Mouse (Mus musculus): Measurements from ENCODE around the gene Olfr1368.
"Not testable (repeated sequence)": the region's sequence is repeated elsewhere in the genome, so short reads cannot be mapped to it uniquely, and the experiment has no call there.

Gene Olfr1368

GRCm38 (mm10) chr13:21166936-21167909 lies 21.6 kb upstream of the Olfr1368 start:
- DNase-seq, result peak; percentile 64

DNA sequence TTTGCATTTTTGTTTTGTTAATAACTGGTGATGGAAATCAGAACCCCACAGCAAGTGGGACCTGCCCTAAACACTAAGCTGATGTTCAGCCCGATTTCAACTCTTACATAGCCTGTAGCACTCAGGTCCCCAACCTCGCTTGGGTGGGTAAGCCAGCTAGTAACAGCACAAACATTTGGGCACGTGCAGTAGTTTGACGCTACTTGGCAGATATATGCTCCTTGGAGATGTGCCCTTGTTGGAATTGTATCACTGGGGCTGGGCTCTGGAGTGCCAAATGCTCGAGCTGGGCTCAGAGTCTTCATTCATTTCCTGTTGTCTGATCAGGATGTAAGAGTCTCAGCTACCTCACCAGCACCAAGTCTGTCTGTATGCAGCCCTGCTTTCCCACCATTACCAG lies 16.9 kb upstream of the Olfr1368 start:
- DNase-seq, result no peak

DNA sequence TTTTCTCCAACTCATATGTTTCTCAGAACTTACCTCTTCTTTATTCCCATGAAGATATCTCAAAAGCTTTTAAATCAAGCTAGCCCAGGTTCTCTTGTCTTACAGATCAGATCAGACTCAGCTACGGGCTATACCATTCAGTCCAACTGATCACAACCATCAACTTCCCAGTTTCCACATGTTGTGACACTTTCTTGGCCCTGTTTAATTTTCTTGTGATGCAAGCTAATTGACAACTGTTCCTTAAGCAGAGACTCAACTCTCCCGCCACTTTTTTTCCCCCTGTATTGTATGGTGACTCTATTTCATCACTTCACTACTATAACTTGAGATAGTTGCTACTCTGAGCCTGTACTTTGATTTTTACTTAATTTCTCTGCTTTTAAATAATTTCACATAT lies 15.9 kb upstream of the Olfr1368 start:
- DNase-seq, result no peak

DNA sequence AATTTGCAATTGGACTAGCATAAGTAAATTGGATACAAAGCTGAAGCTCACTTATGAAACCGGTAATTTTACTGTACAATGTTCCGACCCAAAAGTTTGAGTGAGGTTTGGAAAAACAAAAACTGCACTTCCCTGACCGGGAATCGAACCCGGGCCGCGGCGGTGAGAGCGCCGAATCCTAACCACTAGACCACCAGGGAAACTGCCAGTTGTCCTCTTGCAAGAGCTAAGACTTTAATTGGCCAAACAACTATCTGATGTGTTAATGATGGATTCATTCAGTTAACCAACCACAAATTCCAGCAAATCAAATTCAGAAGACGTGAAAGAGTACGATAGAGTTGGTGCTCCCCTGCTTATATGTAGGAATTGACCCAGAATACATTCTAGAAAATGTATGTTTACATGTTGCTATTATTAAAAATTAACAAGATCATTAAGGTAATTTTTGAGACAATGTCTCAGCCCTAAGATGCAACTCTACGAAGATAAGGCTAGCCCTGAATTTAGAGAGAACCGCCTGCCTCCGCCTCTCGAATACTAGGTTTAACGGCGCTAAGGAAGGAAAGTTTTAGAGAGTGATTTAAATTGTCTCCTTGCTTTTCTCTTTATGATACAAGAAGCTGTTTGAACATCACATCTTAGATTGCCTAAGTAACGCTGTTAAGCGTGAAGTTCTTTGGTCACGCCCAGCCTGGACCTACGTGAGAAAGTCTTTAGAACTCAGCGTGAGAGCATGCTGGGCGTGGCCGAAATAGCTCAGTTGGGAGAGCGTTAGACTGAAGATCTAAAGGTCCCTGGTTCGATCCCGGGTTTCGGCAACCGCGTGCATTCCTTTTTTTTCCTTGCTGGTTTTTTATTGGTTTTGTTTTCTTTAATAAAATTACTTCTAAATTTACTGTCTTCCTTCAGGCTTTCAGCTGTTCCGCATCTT lies 15.3 kb upstream of the Olfr1368 start:
- peak; percentile 82 for DNase-seq

- DNase-seq, result no peak
Measured at GRCm38 (mm10) chr13:21160041-21160511, 14.4 kb upstream of the Olfr1368 start.

DNA sequence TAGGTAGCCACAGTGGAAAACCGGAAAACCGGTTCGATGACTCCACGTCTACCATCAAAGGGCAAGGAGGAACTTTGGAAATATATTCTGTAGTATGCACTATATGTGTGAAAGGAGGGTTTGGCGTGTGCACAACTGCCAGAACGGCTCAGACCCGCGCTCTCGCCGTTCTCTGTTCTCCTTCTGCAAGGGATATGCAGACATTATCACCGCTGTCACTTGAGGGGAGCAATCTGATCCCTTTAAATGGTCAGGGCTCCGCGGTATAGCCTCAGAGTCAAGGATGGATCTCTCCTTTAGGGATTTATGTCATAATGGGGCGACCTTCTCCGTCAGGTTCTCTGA lies 13.8 kb upstream of the Olfr1368 start:
- no peak for DNase-seq

DNA sequence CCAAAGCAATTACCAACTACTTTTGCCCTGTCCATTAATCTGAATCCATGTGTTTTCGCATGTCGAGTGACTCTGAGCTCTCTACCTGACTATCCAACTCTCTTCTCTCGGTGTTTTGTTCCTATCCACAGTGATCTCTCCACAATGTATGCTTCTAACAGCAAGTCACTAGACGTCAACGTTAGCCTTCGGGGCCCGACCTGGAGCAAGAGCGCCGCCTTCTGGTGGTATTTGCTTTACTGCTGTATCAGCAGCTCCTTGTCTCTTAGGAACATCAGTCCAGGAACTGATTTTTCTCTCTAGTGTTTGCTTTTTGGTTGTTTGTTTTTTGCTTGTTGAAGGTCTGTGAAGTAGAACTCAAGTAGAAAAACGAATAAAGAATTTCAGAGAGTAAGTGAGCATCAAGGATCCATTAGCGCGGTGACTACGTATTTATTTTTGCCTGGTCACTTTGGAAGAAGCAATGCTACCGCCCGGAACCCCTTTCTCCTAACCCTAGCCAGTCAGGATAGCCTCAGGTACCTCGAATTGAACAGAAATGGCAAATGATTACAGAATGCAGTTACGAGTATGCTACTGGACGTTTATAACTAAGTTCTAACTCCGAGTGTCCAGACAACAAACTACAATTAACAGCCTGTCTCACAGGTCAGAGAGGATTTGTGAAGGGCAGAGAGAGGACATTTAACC lies 13.3 kb upstream of the Olfr1368 start:
- peak; percentile 89 for DNase-seq

GRCm38 (mm10) chr13:21158071-21158470 lies 12.4 kb upstream of the Olfr1368 start:
- no peak for DNase-seq

- no peak for DNase-seq
Measured at GRCm38 (mm10) chr13:21155888-21156287, 10.2 kb upstream of the Olfr1368 start.

- DNase-seq, result no peak
Measured at GRCm38 (mm10) chr13:21142421-21142820, 3.2 kb downstream of the Olfr1368 start.

DNA sequence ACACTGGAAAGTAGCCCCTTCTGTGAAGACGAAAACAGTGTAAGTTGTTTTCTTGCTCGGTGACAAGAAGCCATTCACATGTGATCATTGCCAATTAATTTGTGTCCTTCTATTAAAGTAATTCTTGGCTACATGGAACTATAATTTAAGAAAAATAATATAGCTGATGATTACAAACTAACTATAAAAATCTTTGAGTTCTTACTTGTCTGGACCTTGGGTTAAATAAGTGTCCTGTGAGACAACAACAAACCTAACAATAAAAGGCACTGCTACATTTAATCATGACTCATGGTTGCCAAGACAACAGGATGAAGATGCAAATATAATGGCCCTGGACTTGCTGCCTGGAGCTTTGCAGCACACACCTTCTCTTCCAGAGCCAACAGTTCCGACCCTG lies 16.3 kb downstream of the Olfr1368 start, which contains the start of gene Olfr263:
Gene Olfr263, plus strand, starts transcription at position 301 of the 400 bp plus-strand sequence.
- DNase-seq, result not testable (repeated sequence)

DNA sequence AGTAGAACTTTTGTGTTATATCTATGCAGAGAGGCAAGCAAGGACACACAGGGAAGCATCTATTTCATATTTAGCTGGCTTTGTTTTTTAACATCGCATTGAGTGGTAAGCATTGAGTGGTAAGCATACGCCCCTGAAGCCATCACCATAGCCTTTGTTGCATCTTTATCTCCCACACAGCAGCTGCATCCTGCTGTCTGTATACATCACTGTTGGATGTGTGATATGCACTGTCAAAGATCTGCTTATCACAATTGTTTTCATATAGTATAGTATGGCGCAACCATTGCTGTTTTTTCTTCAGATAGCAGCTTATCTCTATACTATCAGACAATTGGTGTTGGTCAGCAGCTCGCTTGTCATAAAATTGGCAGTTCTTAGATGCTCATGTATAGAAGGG lies 31.5 kb downstream of the Olfr1368 start:
- no peak for DNase-seq

- DNase-seq, result not testable (repeated sequence)
Measured at GRCm38 (mm10) chr13:21111183-21111582, 34.5 kb downstream of the Olfr1368 start, which contains the start of gene Olfr1369-ps1. Olfr1369-ps1 (plus strand) TSS chr13:21111483.

- DNase-seq, result no peak
Measured at GRCm38 (mm10) chr13:21110441-21110840, 35.2 kb downstream of the Olfr1368 start.

DNA sequence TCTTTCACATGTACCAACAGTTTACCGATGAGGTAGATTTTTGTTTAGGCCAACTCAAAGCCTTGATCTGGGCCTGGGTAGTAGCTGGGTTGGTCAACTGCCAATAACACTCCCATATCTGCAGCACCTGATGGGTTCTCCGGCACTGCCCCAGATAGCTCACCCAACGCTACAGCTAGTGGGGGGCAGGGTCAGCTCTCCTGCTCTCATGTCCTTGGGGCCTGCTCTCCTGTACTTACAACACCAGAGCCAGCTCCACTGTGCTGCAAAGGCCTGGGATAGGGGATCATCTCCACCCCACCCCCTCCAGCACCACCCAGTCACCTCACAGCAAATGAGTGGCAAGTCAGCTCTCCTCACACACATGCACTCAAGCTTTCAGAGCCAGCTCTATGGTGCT lies 35.9 kb downstream of the Olfr1368 start:
- DNase-seq, result no peak
